Mouse (Mus musculus): ENCODE data around the gene Ppp4r4.
"Not testable (repeated sequence)": the region's sequence is repeated elsewhere in the genome, so short reads cannot be mapped to it uniquely, and the experiment has no call there.

Ppp4r4 gene

GRCm38 (mm10) chr12:103631203-103631612 is 99.1 kb downstream of the Ppp4r4 start, which contains the start of gene Serpina10:
TSS of gene Serpina10 (minus strand) at chr12:103631444.
- no peak for DNase-seq (ENCODE audit: low read depth in 1 of 2, low spot score in 2 of 2)

GRCm38 (mm10) chr12:103634430-103634829 is 102.3 kb downstream of the Ppp4r4 start:
- DNase-seq (ENCODE audit: low read depth in 1 of 2, low spot score in 2 of 2), result no peak

GRCm38 (mm10) chr12:103635846-103636245 is 103.8 kb downstream of the Ppp4r4 start:
- no peak for DNase-seq (ENCODE audit: low read depth in 1 of 2, low spot score in 2 of 2)

- DNase-seq (ENCODE audit: low read depth in 1 of 2, low spot score in 2 of 2), result no peak
Observed at GRCm38 (mm10) chr12:103643336-103643735, 111.3 kb downstream of the Ppp4r4 start.

GRCm38 (mm10) chr12:103643818-103644217 is 111.7 kb downstream of the Ppp4r4 start:
- DNase-seq (ENCODE audit: low read depth in 1 of 2, low spot score in 2 of 2), result no peak

GRCm38 (mm10) chr12:103644601-103645000 is 112.5 kb downstream of the Ppp4r4 start:
- DNase-seq (ENCODE audit: low read depth in 1 of 2, low spot score in 2 of 2), result no peak

- no peak for DNase-seq (ENCODE audit: low read depth in 1 of 2, low spot score in 2 of 2)
Observed at GRCm38 (mm10) chr12:103646314-103646713, 114.2 kb downstream of the Ppp4r4 start.

GRCm38 (mm10) chr12:103653836-103654235 is 121.8 kb downstream of the Ppp4r4 start:
- no peak for DNase-seq (ENCODE audit: low read depth in 1 of 2, low spot score in 2 of 2)

GRCm38 (mm10) chr12:103655123-103656044 is 123.3 kb downstream of the Ppp4r4 start:
- DNase-seq (ENCODE audit: low read depth in 1 of 2, low spot score in 2 of 2), result no peak

- DNase-seq (ENCODE audit: low read depth in 1 of 2, low spot score in 2 of 2), result no peak
Observed at GRCm38 (mm10) chr12:103656848-103657626, 125.0 kb downstream of the Ppp4r4 start, which contains the start of gene Serpina6. TSS of gene Serpina6 (minus strand) at chr12:103657212.

GRCm38 (mm10) chr12:103657991-103658390 is 125.9 kb downstream of the Ppp4r4 start:
- DNase-seq (ENCODE audit: low read depth in 1 of 2, low spot score in 2 of 2), result no peak

GRCm38 (mm10) chr12:103659171-103659570 is 127.1 kb downstream of the Ppp4r4 start:
- no peak for DNase-seq (ENCODE audit: low read depth in 1 of 2, low spot score in 2 of 2)

- DNase-seq (ENCODE audit: low read depth in 1 of 2, low spot score in 2 of 2), result no peak
Observed at GRCm38 (mm10) chr12:103660076-103660475, 128.0 kb downstream of the Ppp4r4 start.

GRCm38 (mm10) chr12:103662053-103662452 is 130.0 kb downstream of the Ppp4r4 start:
- DNase-seq (ENCODE audit: low read depth in 1 of 2, low spot score in 2 of 2), result not testable (repeated sequence)

Measured in monocyte, adult 2 months (primary cell).